Mouse (Mus musculus): ENCODE data around the gene Polr1c.

The Polr1c gene

GRCm38 (mm10) chr17:46265918-46266618, 18.2 kb upstream of the Polr1c start:
- in situ Hi-C loops (cut with MboI, MseI), result no loop called here

DNA sequence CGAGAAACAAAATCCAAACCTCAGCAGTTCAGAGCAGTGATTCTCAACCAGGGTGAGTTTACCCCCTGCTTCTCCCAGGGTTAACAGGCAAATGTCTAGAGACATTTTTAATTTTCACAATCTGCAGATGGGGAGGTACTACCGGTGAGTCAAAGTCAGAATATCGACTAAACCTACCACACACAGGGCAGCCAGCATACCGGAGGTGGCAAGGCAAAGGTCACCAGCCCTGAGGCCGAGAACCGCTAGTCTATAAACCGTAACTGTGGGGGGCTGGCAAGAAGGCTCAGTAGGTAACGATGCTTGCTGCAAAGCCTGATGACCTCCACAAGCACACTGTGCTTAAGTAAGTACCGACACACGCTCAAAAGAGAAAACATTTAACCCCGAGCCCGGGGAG, 17.6 kb upstream of the Polr1c start:
- in situ Hi-C loops (cut with MboI, MseI), result no loop called here

DNA sequence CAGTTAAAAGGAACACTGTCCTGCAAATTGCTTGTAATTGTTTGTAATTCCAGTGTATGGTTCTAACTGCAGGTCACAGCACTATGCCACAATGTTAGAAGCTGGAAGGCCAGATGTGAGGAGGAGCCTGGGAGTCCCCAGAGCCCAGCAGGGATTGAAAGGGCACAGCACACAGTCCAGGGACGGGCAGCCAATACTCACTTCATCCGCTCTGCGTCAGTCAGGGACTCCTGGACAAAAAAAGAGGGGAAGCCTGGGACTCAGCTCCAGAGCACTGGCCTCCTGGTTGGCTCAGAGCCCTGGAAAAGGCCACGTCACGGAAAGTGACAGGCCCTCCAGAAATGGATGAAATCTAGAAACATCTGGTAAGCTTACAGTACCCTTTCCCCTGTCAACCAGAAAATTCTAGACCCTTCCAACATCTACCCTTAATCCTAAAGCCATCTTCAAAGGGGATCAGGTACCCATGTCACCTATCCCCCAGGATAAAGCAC, 14.4 kb upstream of the Polr1c start:
- in situ Hi-C loops (cut with MboI, MseI), result no loop called here

DNA sequence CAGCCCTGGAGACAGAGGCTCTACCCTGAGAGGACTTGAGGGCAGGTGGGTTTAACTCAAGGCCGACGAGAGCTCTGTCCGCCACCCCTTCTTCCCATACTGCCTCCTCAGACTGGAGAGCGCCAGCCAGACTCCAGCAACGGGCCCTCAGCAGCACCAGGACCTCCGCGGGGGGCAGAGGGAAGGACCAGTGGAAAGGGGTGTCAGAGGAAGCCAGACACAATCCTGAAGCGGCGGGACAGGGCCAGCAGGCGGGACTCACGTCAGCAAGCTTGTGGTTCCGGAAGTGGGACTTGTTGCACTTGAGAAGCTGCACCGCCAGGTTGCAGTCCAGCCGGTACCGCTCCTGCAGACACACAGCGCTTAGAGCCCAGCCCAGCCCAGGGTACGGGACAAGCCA, 11.8 kb upstream of the Polr1c start:
- in situ Hi-C loops (cut with MboI, MseI), result no loop called here

- in situ Hi-C loops (cut with MboI, MseI), result no loop called here
Observed at GRCm38 (mm10) chr17:46258279-46259053, 10.6 kb upstream of the Polr1c start.

- in situ Hi-C loops (cut with MboI, MseI), result no loop called here
Observed at GRCm38 (mm10) chr17:46255147-46255546, 7.3 kb upstream of the Polr1c start.

DNA sequence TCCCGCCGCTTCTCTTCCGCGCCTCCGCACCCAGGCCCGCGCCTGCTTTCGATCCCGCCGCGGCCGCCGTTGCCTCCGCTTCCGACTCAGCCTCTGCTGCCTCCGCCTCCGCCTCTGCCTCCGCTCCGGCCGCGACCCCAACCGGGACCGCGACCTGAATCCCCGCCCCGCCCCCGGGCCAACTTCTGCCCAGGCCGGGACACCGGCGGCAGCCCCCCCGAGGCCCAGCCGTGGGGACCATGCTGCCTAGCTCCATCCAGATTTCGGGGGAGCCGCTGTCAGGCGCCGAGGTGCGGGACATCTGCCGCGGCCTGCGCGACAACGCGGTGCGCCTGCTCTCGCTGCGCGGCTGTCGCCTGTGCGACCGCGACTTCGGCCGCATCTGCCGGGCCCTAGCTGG, 6.3 kb upstream of the Polr1c start:
- in situ Hi-C loops (cut with MboI, MseI), result no loop called here

- in situ Hi-C loops (cut with MboI, MseI), result no loop called here
Observed at GRCm38 (mm10) chr17:46253452-46254084, 5.7 kb upstream of the Polr1c start, which contains the start of gene Lrrc73. Lrrc73 (plus strand) TSS chr17:46253531.

- in situ Hi-C loops (cut with MboI, MseI), result no loop called here
Observed at GRCm38 (mm10) chr17:46252571-46253451, 5.0 kb upstream of the Polr1c start.

- in situ Hi-C loops (cut with MboI, MseI), result no loop called here
Observed at GRCm38 (mm10) chr17:46251174-46251573, 3.3 kb upstream of the Polr1c start.

DNA sequence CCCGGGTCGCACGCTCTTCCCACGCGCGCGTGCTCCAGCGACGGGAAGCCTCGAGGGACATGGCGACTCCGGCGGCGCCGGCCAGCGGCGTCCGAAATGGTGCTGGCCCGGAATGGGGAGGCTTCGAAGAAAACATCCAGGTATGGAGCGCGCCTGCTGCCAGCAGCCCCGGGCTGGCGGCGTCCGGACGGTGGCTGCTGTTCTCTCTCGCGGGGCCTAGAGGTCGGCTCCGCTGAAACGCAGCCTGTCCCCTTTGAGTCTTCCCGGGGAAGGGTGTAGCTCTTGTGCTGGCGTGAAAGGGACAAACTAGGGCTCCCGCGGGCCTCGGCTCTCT, 302 bp upstream of the Polr1c start:
- in situ Hi-C loops (cut with MboI, MseI), result loop anchor here in 1 of 2 experiments (25.0 kb wide), 1 partner anchor 714 kb away; no protein-coding TSS in a partner anchor

DNA sequence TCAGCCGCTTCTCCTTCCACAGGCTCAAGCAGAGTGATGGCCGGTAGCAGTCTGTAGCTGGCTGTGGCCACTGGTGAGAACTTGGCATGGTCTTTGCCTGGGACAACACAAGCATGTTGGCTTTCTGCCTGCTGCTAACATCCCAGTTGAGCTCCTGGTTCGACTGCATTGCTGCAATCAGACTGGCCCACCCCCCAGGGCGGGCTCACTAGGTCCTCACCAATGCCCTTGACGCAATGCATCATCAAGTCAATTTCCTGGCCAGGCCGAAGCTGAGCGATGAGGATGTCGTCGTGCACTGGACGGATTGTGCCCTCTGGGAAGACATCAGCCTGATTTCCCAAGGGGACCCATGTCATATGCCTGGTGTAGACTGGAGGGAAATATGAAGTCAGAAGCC, 3.3 kb downstream of the Polr1c start:
- in situ Hi-C loops (cut with MboI, MseI), result loop anchor here in 1 of 2 experiments (25.0 kb wide), 1 partner anchor 718 kb away; no protein-coding TSS in a partner anchor

GRCm38 (mm10) chr17:46243624-46244023, 4.2 kb downstream of the Polr1c start:
- in situ Hi-C loops (cut with MboI, MseI), result loop anchor here in 1 of 2 experiments (25.0 kb wide), 1 partner anchor 719 kb away; no protein-coding TSS in a partner anchor

DNA sequence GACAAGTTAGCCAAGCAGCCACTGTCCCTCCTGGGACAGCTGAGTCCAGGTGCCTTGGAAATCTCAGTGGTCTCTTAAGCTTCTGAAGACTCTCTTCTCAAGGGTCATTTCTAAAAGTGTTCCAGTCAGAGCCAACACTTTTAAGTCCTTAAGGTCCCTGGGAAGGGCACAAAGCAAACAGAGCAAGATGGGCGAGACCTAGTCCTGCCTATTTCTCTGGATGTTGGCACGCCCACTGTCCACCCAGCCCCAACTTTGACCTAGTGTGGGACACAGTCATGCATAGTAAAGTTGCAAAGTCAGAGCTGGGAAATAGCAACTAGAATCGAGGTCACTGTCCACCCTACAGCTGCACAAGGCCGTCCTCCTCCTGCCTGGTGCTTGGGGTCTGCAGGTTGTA, 4.9 kb downstream of the Polr1c start:
- in situ Hi-C loops (cut with MboI, MseI), result loop anchor here in 1 of 2 experiments (25.0 kb wide), 1 partner anchor 719 kb away; no protein-coding TSS in a partner anchor

DNA sequence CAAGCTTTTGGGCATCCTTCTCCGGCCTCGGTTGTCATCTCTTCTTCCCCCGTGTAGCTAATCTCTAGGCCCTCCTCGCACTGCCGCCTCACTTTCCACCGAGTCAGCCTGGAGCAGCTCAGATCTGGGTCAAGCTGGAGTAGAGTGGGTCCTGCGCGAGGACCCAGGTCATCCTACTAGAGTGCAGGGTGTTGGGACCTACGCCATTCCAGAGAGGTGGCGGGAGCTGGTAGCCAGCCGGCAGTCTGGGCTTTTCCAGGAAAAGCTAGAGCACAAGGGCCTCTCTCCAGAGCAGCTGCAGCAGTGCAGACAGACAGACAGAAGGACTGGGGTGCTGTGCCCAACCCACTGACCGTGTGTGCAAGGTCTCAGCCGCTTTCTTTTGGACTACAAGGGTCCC, 5.6 kb downstream of the Polr1c start:
- in situ Hi-C loops (cut with MboI, MseI), result loop anchor here in 1 of 2 experiments (25.0 kb wide), 1 partner anchor 720 kb away; no protein-coding TSS in a partner anchor

DNA sequence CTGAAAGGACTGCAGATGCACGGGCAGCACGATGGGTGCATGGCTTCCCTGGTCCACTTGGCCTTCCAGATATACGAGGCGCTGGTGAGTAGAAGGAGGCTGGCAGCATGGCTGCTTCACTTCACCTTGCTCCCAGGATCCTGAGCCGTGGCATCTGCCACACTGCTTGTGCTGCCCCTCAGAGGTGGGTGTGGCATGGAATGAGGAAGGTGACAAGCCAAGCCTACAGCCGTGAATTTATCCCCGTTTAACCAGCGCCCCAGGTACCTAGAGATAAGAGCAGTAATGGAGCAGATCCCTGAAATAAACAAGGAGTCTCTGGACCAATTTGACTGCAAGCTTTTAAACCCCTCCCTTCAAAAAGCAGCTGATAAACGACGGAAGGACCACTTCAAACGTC, 6.4 kb downstream of the Polr1c start:
- in situ Hi-C loops (cut with MboI, MseI), result loop anchor here in 1 of 2 experiments (25.0 kb wide), 1 partner anchor 721 kb away; no protein-coding TSS in a partner anchor

GRCm38 (mm10) chr17:46239516-46240114, 8.2 kb downstream of the Polr1c start:
- in situ Hi-C loops (cut with MboI, MseI), result loop anchor here in 1 of 2 experiments (25.0 kb wide), 1 partner anchor 723 kb away; no protein-coding TSS in a partner anchor

DNA sequence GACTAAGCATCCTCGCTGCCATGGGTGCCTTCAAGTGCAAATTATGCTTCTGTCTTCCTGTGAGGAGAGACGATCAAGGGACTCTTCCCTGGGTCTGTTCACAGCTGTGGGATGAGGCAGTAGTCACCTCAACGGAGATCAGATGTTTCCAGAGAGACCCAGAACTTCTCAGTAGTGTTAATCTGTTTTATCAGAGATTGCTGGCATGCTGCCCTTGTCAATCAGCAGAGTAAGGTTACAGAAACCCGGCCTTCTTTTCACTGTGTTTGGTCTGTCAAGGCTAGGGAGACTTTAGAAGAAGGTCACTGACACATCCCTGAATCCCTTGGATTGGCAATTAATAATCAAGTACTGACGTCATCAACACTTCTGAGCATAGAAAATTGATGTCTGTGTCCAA, 10.4 kb downstream of the Polr1c start:
- in situ Hi-C loops (cut with MboI, MseI), result loop anchor here in 1 of 2 experiments (25.0 kb wide), 1 partner anchor 725 kb away; no protein-coding TSS in a partner anchor

DNA sequence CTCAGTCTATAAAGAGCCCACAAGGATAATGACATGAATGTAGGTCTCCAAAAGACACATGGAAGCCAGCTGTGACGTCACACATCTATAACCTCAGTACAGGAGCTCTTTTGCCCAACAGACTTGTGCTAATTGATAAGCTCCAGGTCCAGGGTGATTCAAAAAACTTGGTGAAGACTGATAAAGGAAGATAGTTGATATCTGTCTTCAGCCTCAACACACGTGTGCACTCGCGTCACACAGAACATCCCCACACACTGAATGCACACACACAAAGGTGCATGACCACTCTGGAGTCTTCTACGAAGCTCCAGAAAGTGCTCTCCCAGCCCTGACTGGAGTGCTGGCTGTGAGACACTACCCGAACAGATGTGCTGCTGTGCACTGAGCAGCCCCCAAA, 10.8 kb downstream of the Polr1c start:
- in situ Hi-C loops (cut with MboI, MseI), result loop anchor here in 1 of 2 experiments (25.0 kb wide), 1 partner anchor 725 kb away; no protein-coding TSS in a partner anchor

DNA sequence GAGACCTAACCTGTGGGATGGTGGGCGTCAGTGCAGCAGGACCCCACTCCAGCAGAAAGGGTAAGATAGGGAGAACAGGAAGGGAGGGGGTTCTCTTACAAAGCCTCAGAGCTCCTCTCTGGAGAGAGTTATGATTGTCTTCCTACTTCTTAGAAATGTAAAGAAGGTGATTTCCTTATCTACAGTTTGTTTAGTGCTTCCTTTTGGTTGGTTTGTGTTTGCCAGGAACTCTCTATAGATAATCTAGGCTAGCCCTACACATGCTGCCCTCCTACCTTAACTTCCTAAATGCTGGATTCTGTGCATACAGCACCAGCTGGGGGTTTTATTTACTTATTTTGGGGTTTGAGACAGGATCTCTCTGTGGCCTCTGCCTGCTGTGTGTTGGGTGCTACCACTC, 11.8 kb downstream of the Polr1c start:
- in situ Hi-C loops (cut with MboI, MseI), result loop anchor here in 1 of 2 experiments (25.0 kb wide), 1 partner anchor 726 kb away; no protein-coding TSS in a partner anchor

Data from T-helper 17 cell (primary cell).